Mouse (Mus musculus): ENCODE measurements around the gene Smoc1. TPM values are rescaled to one million over a fixed set of nuclear protein-coding genes. Genes with fewer than 3 reads are reported as not detected.

Smoc1 gene
- polyA plus RNA-seq, 1 experiment from 2014 or later = 0.12 TPM

- POLR2A ChIA-PET = no interaction called here
- H3K27me3 ChIP-seq = peaks cover 63% of the 10 kb centered on the region
- no peak for ATAC-seq
- DNase-seq (ENCODE audit: low read depth, low spot score) = no peak
- in situ Hi-C loops (cut with MboI; ENCODE audit: low pct_unique_long_range_greater_than_20kb) = loop anchor here (25.0 kb wide), 1 partner anchor 790 kb away; the partner anchor contains the start of gene Map3k9
- CTCF ChIA-PET = no interaction called here
- no peak for TF ChIP-seq CTCF (IDR thresholded peaks at IDR 0.05)
Observed at GRCm38 (mm10) chr12:80997652-80998051, 29.0 kb upstream of the Smoc1 start.

- peaks cover 61% of the 10 kb centered on the region for H3K27me3 ChIP-seq
- no peak for TF ChIP-seq CTCF (IDR thresholded peaks at IDR 0.05)
- ATAC-seq (no peak), DNase-seq (ENCODE audit: low read depth, low spot score) (no peak)
- POLR2A ChIA-PET = no interaction called here
- in situ Hi-C loops (cut with MboI; ENCODE audit: low pct_unique_long_range_greater_than_20kb) = loop anchor here (25.0 kb wide), 1 partner anchor 789 kb away; the partner anchor contains the start of gene Map3k9
- CTCF ChIA-PET = no interaction called here
Observed at GRCm38 (mm10) chr12:80998528-80999221, 27.9 kb upstream of the Smoc1 start.

- POLR2A ChIA-PET = no interaction called here
- H3K27me3 ChIP-seq = peaks cover 67% of the 10 kb centered on the region
- TF ChIP-seq CTCF (IDR thresholded peaks at IDR 0.05) = no peak
- in situ Hi-C loops (cut with MboI; ENCODE audit: low pct_unique_long_range_greater_than_20kb) = no loop called here
- no peak for ATAC-seq
- no peak for DNase-seq (ENCODE audit: low read depth, low spot score)
- CTCF ChIA-PET = no interaction called here
Observed at GRCm38 (mm10) chr12:81000924-81001323, 25.7 kb upstream of the Smoc1 start.

- in situ Hi-C loops (cut with MboI; ENCODE audit: low pct_unique_long_range_greater_than_20kb) = no loop called here
- ATAC-seq = no peak
Observed at GRCm38 (mm10) chr12:81002841-81003635, 23.6 kb upstream of the Smoc1 start.

GRCm38 (mm10) chr12:81009813-81010212 lies 16.8 kb upstream of the Smoc1 start:
- ATAC-seq (no peak), DNase-seq (ENCODE audit: low read depth, low spot score) (no peak)
- ChIA-PET POLR2A (no interaction called here), CTCF (no interaction called here)
- peaks cover 47% of the 10 kb centered on the region for H3K27me3 ChIP-seq
- TF ChIP-seq CTCF (IDR thresholded peaks at IDR 0.05) = no peak
- in situ Hi-C loops (cut with MboI; ENCODE audit: low pct_unique_long_range_greater_than_20kb) = no loop called here

More at GRCm38 (mm10) chr12:81002841-81003635, 23.6 kb upstream of the Smoc1 start:
- peaks cover 69% of the 10 kb centered on the region for H3K27me3 ChIP-seq
- ChIA-PET POLR2A (no interaction called here), CTCF (no interaction called here)
- DNase-seq (ENCODE audit: low read depth, low spot score) = no peak
- no peak for TF ChIP-seq CTCF (IDR thresholded peaks at IDR 0.05)

- POLR2A ChIA-PET = no interaction called here
Observed at GRCm38 (mm10) chr12:81011994-81012393, 14.6 kb upstream of the Smoc1 start.

GRCm38 (mm10) chr12:81013496-81013895 lies 13.1 kb upstream of the Smoc1 start:
- no peak for ATAC-seq
- CTCF ChIA-PET = interaction anchor here (1.2 kb wide), 1 partner anchor 23 kb away, joined by 3 read pairs; no protein-coding TSS in a partner anchor
- in situ Hi-C loops (cut with MboI; ENCODE audit: low pct_unique_long_range_greater_than_20kb) = no loop called here
- DNase-seq (ENCODE audit: low read depth, low spot score) = no peak
- POLR2A ChIA-PET = no interaction called here
- H3K27me3 ChIP-seq = peaks cover 47% of the 10 kb centered on the region
- TF ChIP-seq CTCF (IDR thresholded peaks at IDR 0.05) = no peak

More at GRCm38 (mm10) chr12:81011994-81012393, 14.6 kb upstream of the Smoc1 start:
- CTCF ChIA-PET = no interaction called here
- DNase-seq (ENCODE audit: low read depth, low spot score) (no peak), ATAC-seq (no peak)
- in situ Hi-C loops (cut with MboI; ENCODE audit: low pct_unique_long_range_greater_than_20kb) = no loop called here
- no peak for TF ChIP-seq CTCF (IDR thresholded peaks at IDR 0.05)
- H3K27me3 ChIP-seq = peaks cover 38% of the 10 kb centered on the region

GRCm38 (mm10) chr12:81017624-81018023 lies 9.0 kb upstream of the Smoc1 start:
- peaks cover 63% of the 10 kb centered on the region for H3K27me3 ChIP-seq
- no peak for TF ChIP-seq CTCF (IDR thresholded peaks at IDR 0.05)
- ChIA-PET POLR2A (no interaction called here), CTCF (no interaction called here)
- no peak for DNase-seq (ENCODE audit: low read depth, low spot score)
- in situ Hi-C loops (cut with MboI; ENCODE audit: low pct_unique_long_range_greater_than_20kb) = no loop called here
- no peak for ATAC-seq

- H3K27me3 ChIP-seq = peaks cover 67% of the 10 kb centered on the region
- in situ Hi-C loops (cut with MboI; ENCODE audit: low pct_unique_long_range_greater_than_20kb) = no loop called here
- DNase-seq (ENCODE audit: low read depth, low spot score) (no peak), ATAC-seq (no peak)
- CTCF ChIA-PET = no interaction called here
- POLR2A ChIA-PET = no interaction called here
- TF ChIP-seq CTCF (IDR thresholded peaks at IDR 0.05) = no peak
Observed at GRCm38 (mm10) chr12:81018516-81019279, 7.9 kb upstream of the Smoc1 start.

GRCm38 (mm10) chr12:81019280-81019935 lies 7.2 kb upstream of the Smoc1 start:
- in situ Hi-C loops (cut with MboI; ENCODE audit: low pct_unique_long_range_greater_than_20kb) = no loop called here
- no peak for ATAC-seq
- CTCF ChIA-PET = no interaction called here
- no peak for DNase-seq (ENCODE audit: low read depth, low spot score)
- H3K27me3 ChIP-seq = peaks cover 66% of the 10 kb centered on the region
- POLR2A ChIA-PET = no interaction called here
- no peak for TF ChIP-seq CTCF (IDR thresholded peaks at IDR 0.05)
